Mouse (Mus musculus): ENCODE results near the gene Etnk1. TPM values are rescaled to one million over a fixed set of nuclear protein-coding genes. Genes with fewer than 3 reads are reported as not detected.

Gene Etnk1
- total and polyA plus RNA-seq, 3 experiments = 29.9 to 37.0 (median 33.6) TPM

- peak; percentile 79 for DNase-seq (ENCODE audit: low read depth, low spot score)
Measured at GRCm38 (mm10) chr6:143129466-143129865, 37.6 kb upstream of the Etnk1 start.

DNA sequence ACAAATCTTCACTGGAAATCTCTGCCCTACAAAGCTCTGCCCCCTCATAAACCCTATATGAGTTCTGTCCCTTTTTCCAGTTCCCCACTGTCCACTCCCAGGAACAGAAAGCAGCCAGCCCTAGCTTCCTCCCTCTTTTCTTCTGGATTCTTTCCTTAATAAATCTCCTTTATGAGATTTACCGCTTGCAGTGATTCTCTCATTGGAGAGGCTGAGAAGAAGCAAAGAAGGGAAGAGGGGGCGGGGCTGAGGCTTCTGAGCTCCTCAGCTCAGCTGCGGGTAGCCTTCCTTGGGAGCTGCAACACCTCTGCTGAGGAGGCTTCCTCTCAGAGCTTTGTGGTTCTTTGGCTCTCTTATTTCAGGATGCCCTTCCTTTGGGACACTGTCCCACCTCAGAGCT, 37.1 kb upstream of the Etnk1 start:
- no peak overlapping the region for H3K27ac ChIP-seq (ENCODE audit: control insufficient read depth, low read depth, low read length)
- no peak overlapping the region for H3K4me3 ChIP-seq (ENCODE audit: control insufficient read depth in 1 of 2, insufficient read depth in 1 of 2, low read depth in 2 of 2, low read length in 2 of 2)
- no peak overlapping the region for H3K9ac ChIP-seq (ENCODE audit: control insufficient read depth, low read depth, low read length, poor library complexity, severe bottlenecking)
- no peaks in the 10 kb centered on the region for H3K4me1 ChIP-seq (ENCODE audit: control insufficient read depth in 1 of 2, insufficient read depth in 2 of 2, low read length in 2 of 2)
- no peaks in the 10 kb centered on the region; a peak in 1 of 4 replicates for H3K27me3 ChIP-seq (ENCODE audit: control insufficient read depth in 1 of 2, insufficient read depth in 2 of 2, low read length in 2 of 2)
- no peaks in the 10 kb centered on the region for H3K9me3 ChIP-seq (replicated peaks; ENCODE audit: insufficient read depth, low read length)
- no peaks in the 10 kb centered on the region for H3K79me2 ChIP-seq (ENCODE audit: control insufficient read depth, insufficient read depth, low read length, poor library complexity)
- no peak for TF ChIP-seq MEF2A (IDR thresholded peaks at IDR 0.05; ENCODE audit: extremely low read depth, insufficient replicate concordance, low read depth, low read length, poor library complexity, severe bottlenecking)
- H3K36me3 ChIP-seq (ENCODE audit: control insufficient read depth in 1 of 2, insufficient read depth in 2 of 2, low read length in 2 of 2) = no peaks in the 10 kb centered on the region
- no peak for DNase-seq (ENCODE audit: low read depth, low spot score)

More at GRCm38 (mm10) chr6:143129466-143129865, 37.6 kb upstream of the Etnk1 start:
- Histone ChIP-seq H3K27ac (ENCODE audit: control insufficient read depth, low read depth, low read length) (no peak overlapping the region), H3K27me3 (ENCODE audit: control insufficient read depth in 1 of 2, insufficient read depth in 2 of 2, low read length in 2 of 2) (no peaks in the 10 kb centered on the region; a peak in 1 of 4 replicates), H3K9me3 (replicated peaks; ENCODE audit: insufficient read depth, low read length) (no peaks in the 10 kb centered on the region), H3K9ac (ENCODE audit: control insufficient read depth, low read depth, low read length, poor library complexity, severe bottlenecking) (no peak overlapping the region), H3K4me3 (ENCODE audit: control insufficient read depth in 1 of 2, insufficient read depth in 1 of 2, low read depth in 2 of 2, low read length in 2 of 2) (no peak overlapping the region), H3K79me2 (ENCODE audit: control insufficient read depth, insufficient read depth, low read length, poor library complexity) (no peaks in the 10 kb centered on the region), H3K36me3 (ENCODE audit: control insufficient read depth in 1 of 2, insufficient read depth in 2 of 2, low read length in 2 of 2) (no peaks in the 10 kb centered on the region), H3K4me1 (ENCODE audit: control insufficient read depth in 1 of 2, insufficient read depth in 2 of 2, low read length in 2 of 2) (no peaks in the 10 kb centered on the region)
- no peak for TF ChIP-seq MAX (IDR thresholded peaks at IDR 0.05; ENCODE audit: low read length)
- no peak for TF ChIP-seq POLR2AphosphoS2 (IDR thresholded peaks at IDR 0.05; ENCODE audit: low read length)
- no peak for TF ChIP-seq MAFK (IDR thresholded peaks at IDR 0.05; ENCODE audit: borderline replicate concordance, low read depth, low read length)
- no peak for TF ChIP-seq EP300 (IDR thresholded peaks at IDR 0.05; ENCODE audit: low read depth in 1 of 2, low read length in 2 of 2)
- TF ChIP-seq TCF12 (IDR thresholded peaks at IDR 0.05; ENCODE audit: low read depth, low read length) = no peak
- no peak for TF ChIP-seq ZC3H11A (IDR thresholded peaks at IDR 0.05; ENCODE audit: low read depth, low read length)
- no peak for TF ChIP-seq BHLHE40 (IDR thresholded peaks at IDR 0.05; ENCODE audit: borderline replicate concordance, low read depth, low read length)
- TF ChIP-seq RAD21 (IDR thresholded peaks at IDR 0.05; ENCODE audit: low read depth, low read length) = no peak
- no peak for TF ChIP-seq E2F4 (IDR thresholded peaks at IDR 0.05; ENCODE audit: borderline replicate concordance, low read depth, low read length)
- peak; percentile 85 for TF ChIP-seq SIN3A (IDR thresholded peaks at IDR 0.05; ENCODE audit: low read length)
- TF ChIP-seq KAT2A (conservative IDR thresholded peaks at IDR 0.05; ENCODE audit: low read depth, low read length) = no peak
- peak; percentile 73 for TF ChIP-seq MXI1 (IDR thresholded peaks at IDR 0.05; ENCODE audit: low read depth, low read length)

DNA sequence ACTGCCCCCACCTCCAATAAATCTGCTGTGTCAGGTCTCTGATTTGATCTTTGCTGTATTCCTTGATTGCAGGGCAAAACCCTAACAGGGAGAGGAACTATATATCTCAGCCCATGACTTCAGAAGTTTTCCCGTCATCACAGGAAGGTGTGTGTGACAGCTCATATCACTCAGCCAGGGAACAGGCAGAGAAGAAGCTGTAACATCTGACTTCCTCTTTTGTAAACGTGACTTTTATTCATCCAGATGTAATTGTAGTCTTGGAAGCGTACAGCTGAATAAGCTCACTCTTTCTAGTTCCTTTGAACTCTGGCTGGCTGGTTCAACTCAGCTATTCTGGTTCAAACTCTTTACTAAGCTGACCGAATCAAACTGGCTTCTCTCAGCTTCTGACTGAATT, 36.6 kb upstream of the Etnk1 start:
- Histone ChIP-seq H3K27ac (ENCODE audit: control insufficient read depth, low read depth, low read length) (no peak overlapping the region), H3K79me2 (ENCODE audit: control insufficient read depth, insufficient read depth, low read length, poor library complexity) (no peaks in the 10 kb centered on the region), H3K4me1 (ENCODE audit: control insufficient read depth in 1 of 2, insufficient read depth in 2 of 2, low read length in 2 of 2) (no peaks in the 10 kb centered on the region), H3K9me3 (replicated peaks; ENCODE audit: insufficient read depth, low read length) (no peaks in the 10 kb centered on the region), H3K36me3 (ENCODE audit: control insufficient read depth in 1 of 2, insufficient read depth in 2 of 2, low read length in 2 of 2) (no peaks in the 10 kb centered on the region), H3K27me3 (ENCODE audit: control insufficient read depth in 1 of 2, insufficient read depth in 2 of 2, low read length in 2 of 2) (no peaks in the 10 kb centered on the region; a peak in 1 of 4 replicates), H3K9ac (ENCODE audit: control insufficient read depth, low read depth, low read length, poor library complexity, severe bottlenecking) (no peak overlapping the region), H3K4me3 (ENCODE audit: control insufficient read depth in 1 of 2, insufficient read depth in 1 of 2, low read depth in 2 of 2, low read length in 2 of 2) (no peak overlapping the region)
- TF ChIP-seq MAZ (IDR thresholded peaks at IDR 0.05; ENCODE audit: low read depth, low read length) (no peak), ETS1 (IDR thresholded peaks at IDR 0.05; ENCODE audit: low read depth, low read length) (peak; percentile 69; the same call in 1 of the 2 replicates), ZNF384 (IDR thresholded peaks at IDR 0.05; ENCODE audit: low read depth, low read length) (no peak), BHLHE40 (IDR thresholded peaks at IDR 0.05; ENCODE audit: borderline replicate concordance, low read depth, low read length) (peak; percentile 90), RCOR1 (IDR thresholded peaks at IDR 0.05; ENCODE audit: low read depth, low read length) (peak; percentile 63; the same call in 1 of the 2 replicates), UBTF (IDR thresholded peaks at IDR 0.05; ENCODE audit: borderline replicate concordance, insufficient read depth, low read depth, low read length) (no peak), MYC (IDR thresholded peaks at IDR 0.05; ENCODE audit: low read depth, low read length) (no peak), USF1 (IDR thresholded peaks at IDR 0.05; ENCODE audit: low read depth, low read length) (no peak), MAFK (IDR thresholded peaks at IDR 0.05; ENCODE audit: borderline replicate concordance, low read depth, low read length) (no peak)
- DNase-seq (ENCODE audit: low read depth, low spot score) = peak; percentile 67

Data from MEL (cell line).